Mouse (Mus musculus): ENCODE results near the gene Dcst1. TPM values are rescaled to one million over a fixed set of nuclear protein-coding genes. Genes with fewer than 3 reads are reported as not detected.

Dcst1 gene
- polyA plus RNA-seq, 1 experiment from 2014 or later = 0.23 TPM

DNA sequence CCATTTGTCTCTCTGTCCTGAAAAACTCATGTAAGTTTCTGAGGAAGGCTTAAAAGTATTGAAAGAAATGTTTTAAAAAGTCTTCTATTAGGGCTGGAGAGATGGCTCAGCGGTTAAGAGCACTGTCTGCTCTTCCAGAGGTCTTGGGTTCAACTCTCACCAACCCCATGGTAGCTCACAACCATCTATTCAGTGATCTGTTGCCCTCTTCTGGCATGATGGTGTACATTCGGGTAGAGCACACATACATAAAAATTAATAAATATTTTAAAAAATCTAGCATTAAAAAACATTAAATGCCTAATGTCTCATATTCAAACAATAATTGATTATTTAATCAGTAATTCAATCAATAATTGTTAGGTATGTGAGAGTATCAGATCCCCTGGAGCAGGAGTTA is 64.5 kb downstream of the Dcst1 start:
- DNase-seq (ENCODE audit: low spot score, missing footprints) (no peak), ATAC-seq (ENCODE audit: low FRiP score) (no peak)
- WGBS = 63% methylated on average over 2 of the region's 2 CpGs
- no peak overlapping the region for H3K4me2 ChIP-seq
- H3K4me1 ChIP-seq (ENCODE audit: control insufficient read depth, insufficient read depth, low read length) = no peaks in the 10 kb centered on the region
- H3K27me3 ChIP-seq (ENCODE audit: control insufficient read depth, insufficient read depth, low read length) = 0 out of 2 replicates have a peak, but pooled peaks cover 4% of the 10 kb centered on the region
- no peaks in the 10 kb centered on the region for H3K36me3 ChIP-seq (ENCODE audit: control insufficient read depth, insufficient read depth, low read length)
- H3K4me3 ChIP-seq (ENCODE audit: low read depth, low read length) = no peak overlapping the region
- H3K9me3 ChIP-seq (ENCODE audit: control insufficient read depth, low read length) = no peaks in the 10 kb centered on the region
- no peak overlapping the region for H3K9ac ChIP-seq (ENCODE audit: low read length)
- no peak overlapping the region for H3K27ac ChIP-seq (ENCODE audit: low read depth, low read length)

Other genes with a start within 250 kb of the Dcst1 start
- gene Pklr, start 229.1 kb downstream of the Dcst1 start, polyA plus RNA-seq (2014; fragmentation: Nextera tagmentation; extraction: Ambion mirVana) = 1.7 and 2.2 TPM in 2 replicates
- gene Hcn3, start 205.1 kb downstream of the Dcst1 start, polyA plus RNA-seq (2014; fragmentation: Nextera tagmentation; extraction: Ambion mirVana) = 4.5 and 4.7 TPM in 2 replicates
- 24.1 and 29.5 TPM in 2 replicates for gene Clk2, start 200.5 kb downstream of the Dcst1 start, polyA plus RNA-seq (2014; fragmentation: Nextera tagmentation; extraction: Ambion mirVana)
- gene Scamp3, start 187.8 kb downstream of the Dcst1 start, polyA plus RNA-seq (2014; fragmentation: Nextera tagmentation; extraction: Ambion mirVana) = 74.4 and 77.2 TPM in 2 replicates
- gene Fam189b, start 182.1 kb downstream of the Dcst1 start, polyA plus RNA-seq (2014; fragmentation: Nextera tagmentation; extraction: Ambion mirVana) = 16.5 and 20.2 TPM in 2 replicates
- gene Gba, start 162.3 kb downstream of the Dcst1 start, polyA plus RNA-seq (2014; fragmentation: Nextera tagmentation; extraction: Ambion mirVana) = 41.4 and 45.9 TPM in 2 replicates
- 50.7 and 55.8 TPM in 2 replicates for gene Thbs3, start 150.1 kb downstream of the Dcst1 start, polyA plus RNA-seq (2014; fragmentation: Nextera tagmentation; extraction: Ambion mirVana)
- 174 and 179 TPM in 2 replicates for gene Mtx1, start 138.2 kb downstream of the Dcst1 start, polyA plus RNA-seq (2014; fragmentation: Nextera tagmentation; extraction: Ambion mirVana)
- 2.7 and 4.4 TPM in 2 replicates for gene Muc1, start 136.2 kb downstream of the Dcst1 start, polyA plus RNA-seq (2014; fragmentation: Nextera tagmentation; extraction: Ambion mirVana)
- 261 and 270 TPM in 2 replicates for gene Krtcap2, start 119.3 kb downstream of the Dcst1 start, polyA plus RNA-seq (2014; fragmentation: Nextera tagmentation; extraction: Ambion mirVana)
- 7.1 and 8.5 TPM in 2 replicates for gene Trim46, start 118.9 kb downstream of the Dcst1 start, polyA plus RNA-seq (2014; fragmentation: Nextera tagmentation; extraction: Ambion mirVana)
- gene Dpm3, start 105.9 kb downstream of the Dcst1 start, polyA plus RNA-seq (2014; fragmentation: Nextera tagmentation; extraction: Ambion mirVana) = 83.0 and 87.2 TPM in 2 replicates
- 33.0 and 34.7 TPM in 2 replicates for gene Slc50a1, start 94.7 kb downstream of the Dcst1 start, polyA plus RNA-seq (2014; fragmentation: Nextera tagmentation; extraction: Ambion mirVana)
- 12.2 and 12.5 TPM in 2 replicates for gene Efna1, start 84.1 kb downstream of the Dcst1 start, polyA plus RNA-seq (2014; fragmentation: Nextera tagmentation; extraction: Ambion mirVana)
- gene Efna3, start 42.3 kb downstream of the Dcst1 start, polyA plus RNA-seq (2014; fragmentation: Nextera tagmentation; extraction: Ambion mirVana) = 4.6 and 6.4 TPM in 2 replicates
- 15.3 and 17.5 TPM in 2 replicates for gene Efna4, start 27.2 kb downstream of the Dcst1 start, polyA plus RNA-seq (2014; fragmentation: Nextera tagmentation; extraction: Ambion mirVana)
- gene Adam15, start 15.3 kb downstream of the Dcst1 start, polyA plus RNA-seq (2014; fragmentation: Nextera tagmentation; extraction: Ambion mirVana) = 17.0 and 18.7 TPM in 2 replicates
- 0.33 TPM in 1 of 2 replicates, not detected in the other for gene Dcst2, start 3.3 kb downstream of the Dcst1 start, polyA plus RNA-seq (2014; fragmentation: Nextera tagmentation; extraction: Ambion mirVana)
- gene Zbtb7b, start 29.5 kb upstream of the Dcst1 start, polyA plus RNA-seq (2014; fragmentation: Nextera tagmentation; extraction: Ambion mirVana) = 0.27 and 0.32 TPM in 2 replicates
- 0.52 TPM in 1 of 2 replicates, not detected in the other for gene Lenep, start 37.5 kb upstream of the Dcst1 start, polyA plus RNA-seq (2014; fragmentation: Nextera tagmentation; extraction: Ambion mirVana)
- gene Flad1, start 46.6 kb upstream of the Dcst1 start, polyA plus RNA-seq (2014; fragmentation: Nextera tagmentation; extraction: Ambion mirVana) = 25.0 and 25.4 TPM in 2 replicates
- 420 and 441 TPM in 2 replicates for gene Cks1b, start 53.1 kb upstream of the Dcst1 start, polyA plus RNA-seq (2014; fragmentation: Nextera tagmentation; extraction: Ambion mirVana)
- gene Shc1, start 53.2 kb upstream of the Dcst1 start, polyA plus RNA-seq (2014; fragmentation: Nextera tagmentation; extraction: Ambion mirVana) = 23.4 and 26.2 TPM in 2 replicates
- 47.2 and 52.5 TPM in 2 replicates for gene Pygo2, start 65.0 kb upstream of the Dcst1 start, polyA plus RNA-seq (2014; fragmentation: Nextera tagmentation; extraction: Ambion mirVana)
- 7.5 and 8.3 TPM in 2 replicates for gene Pbxip1, start 71.5 kb upstream of the Dcst1 start, polyA plus RNA-seq (2014; fragmentation: Nextera tagmentation; extraction: Ambion mirVana)
- 67.1 and 69.7 TPM in 2 replicates for gene Pmvk, start 89.3 kb upstream of the Dcst1 start, polyA plus RNA-seq (2014; fragmentation: Nextera tagmentation; extraction: Ambion mirVana)
- 1.3 and 1.4 TPM in 2 replicates for gene Kcnn3, start 154.9 kb upstream of the Dcst1 start, polyA plus RNA-seq (2014; fragmentation: Nextera tagmentation; extraction: Ambion mirVana)

Data from midbrain, embryonic 11.5 days (tissue).